Mouse (Mus musculus): ENCODE results near the gene Per3. TPM values are rescaled to one million over a fixed set of nuclear protein-coding genes. Genes with fewer than 3 reads are reported as not detected.
"Not testable (repeated sequence)": the region's sequence is repeated elsewhere in the genome, so short reads cannot be mapped to it uniquely, and the experiment has no call there.

Per3 gene
- total RNA-seq, 2 experiments from 2014 or later: 25.9 to 30.3 TPM

DNA sequence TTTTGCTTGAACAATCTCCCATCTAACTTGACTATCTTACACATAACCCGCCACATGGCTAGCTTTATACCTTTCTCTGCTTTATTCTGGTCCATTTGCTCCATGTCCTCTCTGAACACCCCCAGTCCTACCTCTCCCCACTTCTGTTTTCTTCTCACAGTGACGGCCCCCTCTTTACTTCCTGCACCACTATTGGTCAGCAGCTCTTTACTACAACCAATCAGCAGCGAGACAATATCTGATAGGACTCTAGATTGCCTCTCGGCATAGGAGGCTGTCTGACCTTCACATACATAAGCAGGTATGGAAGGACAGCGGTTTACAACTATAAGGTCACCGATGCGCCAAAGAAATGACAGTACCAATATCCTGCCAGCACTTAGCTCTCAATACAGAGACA lies 7.9 kb downstream of the Per3 start:
- no peak for DNase-seq (ENCODE audit: low spot score in 2 of 2)

GRCm38 (mm10) chr4:151027001-151027400 lies 17.5 kb downstream of the Per3 start:
- DNase-seq (ENCODE audit: low spot score in 2 of 2): peak in 1 of 2 experiments; percentile 48

GRCm38 (mm10) chr4:151024152-151024551 lies 20.3 kb downstream of the Per3 start:
- DNase-seq (ENCODE audit: low spot score in 2 of 2): no peak

- not testable (repeated sequence) for DNase-seq (ENCODE audit: low spot score in 2 of 2)
Measured at GRCm38 (mm10) chr4:151017356-151017755, 27.1 kb downstream of the Per3 start.

- DNase-seq (ENCODE audit: low spot score in 2 of 2): no peak
Measured at GRCm38 (mm10) chr4:151015946-151016345, 28.5 kb downstream of the Per3 start.

DNA sequence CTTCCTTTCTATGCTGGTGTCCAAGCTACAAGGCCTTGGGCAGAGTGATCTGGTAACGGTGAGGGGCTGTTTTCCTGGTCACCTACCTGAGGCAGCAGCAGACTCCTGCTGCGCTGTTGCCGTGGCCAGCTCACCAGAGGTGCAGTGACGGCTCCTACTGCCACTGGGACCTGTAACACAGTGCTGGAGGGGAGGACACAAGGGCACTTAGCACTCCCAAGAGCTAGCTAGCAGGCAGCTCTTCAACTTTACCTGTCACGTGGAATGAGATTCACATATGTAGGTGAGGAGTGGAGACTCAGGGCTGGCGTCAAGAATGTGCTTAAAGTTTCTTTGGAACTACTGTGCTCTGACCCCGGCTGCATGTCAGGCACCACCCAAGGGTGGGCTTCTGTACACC lies 34.1 kb downstream of the Per3 start:
- no peak for DNase-seq (ENCODE audit: low spot score in 2 of 2)

DNA sequence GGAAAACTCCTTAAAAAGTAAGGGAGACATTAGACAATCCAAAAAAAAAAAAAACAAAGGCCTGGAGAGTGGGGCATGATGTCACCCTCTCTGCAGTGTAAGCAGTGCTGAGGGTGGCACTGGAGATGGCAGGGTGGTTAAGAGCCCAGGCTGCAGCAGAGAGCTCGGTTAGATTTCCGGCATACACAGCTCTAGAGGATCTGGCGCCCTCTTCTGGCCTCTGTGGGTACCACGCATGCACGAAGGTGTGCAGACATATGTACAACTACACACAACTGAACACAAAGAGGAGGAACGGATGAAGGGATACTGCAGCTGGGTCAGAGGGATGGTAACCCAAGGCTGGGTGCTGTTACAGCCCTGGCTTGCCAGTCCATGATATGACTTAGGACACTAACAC lies 37.5 kb downstream of the Per3 start:
- DNase-seq (ENCODE audit: low spot score in 2 of 2): peak; percentile 9 to 62

DNA sequence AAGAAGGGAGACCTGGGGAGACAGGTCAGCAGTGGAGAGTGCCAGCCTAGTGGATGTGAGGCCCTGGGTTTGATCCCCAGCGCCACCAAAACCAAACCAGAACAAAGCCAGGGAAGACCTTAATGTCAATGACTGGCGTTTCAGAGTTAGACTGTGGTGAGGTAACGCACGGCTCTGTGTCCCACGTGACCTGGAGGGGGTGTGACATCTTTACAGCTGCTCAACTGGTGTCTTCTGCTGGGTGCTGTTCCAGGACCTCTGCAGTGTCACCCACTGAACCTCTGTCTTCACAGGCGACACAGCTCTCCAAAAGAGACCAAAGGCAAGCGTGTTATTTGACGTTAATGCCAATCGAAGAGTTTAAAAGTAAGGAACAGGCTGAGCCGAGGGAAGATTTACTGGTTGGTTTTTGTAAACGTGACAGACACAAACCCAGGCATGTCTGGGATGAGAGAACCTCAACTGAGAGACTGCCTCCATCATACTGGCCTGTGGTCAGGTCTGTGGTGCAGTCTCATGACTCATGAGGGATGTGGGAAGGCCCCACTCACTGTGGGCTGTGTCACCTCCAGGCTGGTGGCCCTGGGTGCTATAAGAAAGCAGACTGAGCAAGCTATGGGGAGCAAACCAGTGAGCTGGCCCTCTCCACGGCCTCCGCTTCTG lies 38.7 kb downstream of the Per3 start:
- DNase-seq (ENCODE audit: low spot score in 2 of 2): no peak

DNA sequence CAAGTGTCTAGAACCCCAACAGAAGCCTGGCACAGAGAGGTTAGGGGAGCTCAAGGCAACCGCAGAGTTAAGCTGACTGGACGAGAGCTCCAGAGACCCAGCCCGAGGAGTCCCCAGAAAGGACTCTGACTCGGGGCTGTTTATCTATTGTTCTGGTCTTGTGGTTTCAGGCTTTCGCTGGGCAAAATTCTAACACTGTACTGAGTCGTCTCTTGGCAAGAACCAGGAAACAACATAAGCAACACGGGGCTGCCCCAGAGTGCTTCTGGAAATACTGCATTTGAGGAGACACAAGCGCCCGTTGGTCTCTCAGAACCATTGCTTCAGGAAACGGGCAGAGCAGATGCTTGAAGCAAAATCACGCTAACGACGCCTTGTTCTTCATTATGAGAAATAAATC lies 43.1 kb downstream of the Per3 start:
- no peak for DNase-seq (ENCODE audit: low spot score in 2 of 2)

DNA sequence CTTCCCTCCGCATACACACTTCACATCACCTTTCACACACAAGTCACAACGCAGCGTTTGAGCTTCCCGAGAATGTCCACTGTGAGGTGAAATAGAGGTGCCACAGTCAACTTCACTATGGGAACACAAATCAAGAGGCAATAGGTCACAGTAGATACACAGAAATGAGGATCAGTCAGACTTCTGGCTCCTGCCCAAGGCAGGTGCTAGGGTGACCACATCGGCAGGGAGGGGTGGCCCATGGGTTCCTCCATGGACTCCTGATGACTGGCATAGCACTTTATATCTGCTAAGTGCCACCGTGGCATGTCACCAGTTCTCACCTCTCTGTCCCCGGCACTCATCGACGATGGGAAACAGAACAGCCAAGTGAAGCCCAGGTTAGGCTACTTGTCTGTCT lies 45.8 kb downstream of the Per3 start:
- no peak for DNase-seq (ENCODE audit: low spot score in 2 of 2)

DNA sequence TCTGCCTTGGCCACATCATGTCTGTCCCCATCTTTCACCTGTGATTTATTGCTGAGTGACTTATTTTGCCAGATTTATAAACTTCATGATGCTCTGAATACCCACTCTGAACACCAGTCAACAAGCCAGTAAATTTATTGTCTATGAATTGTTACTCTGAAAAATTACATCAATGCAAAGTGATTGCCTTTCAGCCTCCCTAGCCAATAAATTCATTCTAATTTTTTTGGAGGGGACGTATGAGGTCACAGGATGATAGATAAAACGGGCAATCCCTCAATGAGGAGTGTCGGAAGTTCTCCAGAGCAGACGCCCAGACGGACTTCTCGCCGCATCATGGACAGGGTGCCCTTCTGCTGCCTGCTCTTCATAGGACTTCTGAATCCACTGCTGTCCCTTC lies 47.7 kb downstream of the Per3 start, which contains the start of gene Uts2:
Gene Uts2 (plus strand): TSS at position 301 of the 400 bp plus-strand sequence.
- DNase-seq (ENCODE audit: low spot score in 2 of 2): no peak

GRCm38 (mm10) chr4:150990148-150990547 lies 54.3 kb downstream of the Per3 start:
- no peak for DNase-seq (ENCODE audit: low spot score in 2 of 2)

GRCm38 (mm10) chr4:150980153-150980552 lies 64.3 kb downstream of the Per3 start:
- no peak for DNase-seq (ENCODE audit: low spot score in 2 of 2)

DNA sequence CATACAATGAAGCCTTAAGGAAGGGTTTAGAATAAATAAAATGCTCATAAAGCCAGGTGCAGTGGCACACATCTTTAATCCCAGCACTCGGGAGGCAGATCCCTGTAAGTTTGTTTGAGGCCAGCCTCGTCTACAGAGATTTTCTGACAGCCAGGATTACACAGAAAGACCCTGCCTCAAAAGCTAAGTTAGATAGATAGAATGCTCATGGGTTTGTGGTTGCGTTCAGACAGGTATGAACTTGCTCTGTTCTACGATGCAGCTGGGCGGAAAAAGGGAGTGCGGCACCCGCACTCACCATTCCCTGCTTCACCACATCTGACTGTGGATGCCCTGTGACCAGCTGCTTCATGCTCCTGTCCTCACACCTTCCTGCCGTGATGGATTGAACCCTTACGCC lies 65.0 kb downstream of the Per3 start:
- no peak for DNase-seq (ENCODE audit: low spot score in 2 of 2)

GRCm38 (mm10) chr4:150978156-150978910 lies 66.1 kb downstream of the Per3 start:
- DNase-seq (ENCODE audit: low spot score in 2 of 2): no peak

- no peak for DNase-seq (ENCODE audit: low spot score in 2 of 2)
Measured at GRCm38 (mm10) chr4:150975145-150975544, 69.3 kb downstream of the Per3 start.

DNA sequence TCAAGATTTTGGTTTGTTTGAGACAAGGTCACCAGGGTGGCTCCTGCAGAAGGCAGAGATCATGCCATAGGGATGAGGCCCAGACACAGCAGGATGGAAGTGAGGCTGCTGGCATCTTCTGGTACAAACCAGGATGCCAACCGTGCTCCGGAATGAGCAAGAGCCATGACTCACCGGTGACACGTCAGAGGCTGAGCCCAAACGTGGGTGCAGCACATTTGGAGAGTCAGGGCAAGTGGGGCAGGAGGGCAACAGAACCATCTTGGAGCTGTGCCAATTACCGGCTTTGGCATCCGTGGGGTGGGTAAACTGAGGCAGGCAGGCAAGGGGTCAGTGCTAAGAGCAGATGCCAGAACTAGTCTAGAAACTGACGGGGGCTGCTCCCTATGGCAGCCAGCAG lies 71.2 kb downstream of the Per3 start:
- peak in 1 of 2 experiments; percentile 36 for DNase-seq (ENCODE audit: low spot score in 2 of 2)

GRCm38 (mm10) chr4:150968956-150969355 lies 75.5 kb downstream of the Per3 start:
- DNase-seq (ENCODE audit: low spot score in 2 of 2): no peak

DNA sequence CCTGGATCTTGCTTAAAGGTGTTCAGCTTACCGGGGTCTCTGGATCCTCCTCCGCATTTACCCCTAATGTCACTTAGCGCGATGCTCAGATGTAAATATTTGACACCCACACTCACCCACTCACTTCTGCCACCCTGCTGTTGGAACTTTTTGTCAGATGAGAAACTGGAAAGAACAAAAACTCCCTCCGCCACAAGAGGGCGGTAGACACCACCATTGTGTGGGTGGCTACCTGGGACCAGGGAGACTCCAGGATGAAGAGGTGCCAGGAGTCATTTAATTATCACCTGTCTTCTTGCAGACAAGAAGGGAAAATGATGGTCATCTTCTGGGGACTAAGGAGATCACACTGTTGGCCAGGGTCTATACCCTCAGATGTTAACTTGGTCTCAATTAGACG lies 77.9 kb downstream of the Per3 start:
- DNase-seq (ENCODE audit: low spot score in 2 of 2): peak; percentile 66 to 90

DNA sequence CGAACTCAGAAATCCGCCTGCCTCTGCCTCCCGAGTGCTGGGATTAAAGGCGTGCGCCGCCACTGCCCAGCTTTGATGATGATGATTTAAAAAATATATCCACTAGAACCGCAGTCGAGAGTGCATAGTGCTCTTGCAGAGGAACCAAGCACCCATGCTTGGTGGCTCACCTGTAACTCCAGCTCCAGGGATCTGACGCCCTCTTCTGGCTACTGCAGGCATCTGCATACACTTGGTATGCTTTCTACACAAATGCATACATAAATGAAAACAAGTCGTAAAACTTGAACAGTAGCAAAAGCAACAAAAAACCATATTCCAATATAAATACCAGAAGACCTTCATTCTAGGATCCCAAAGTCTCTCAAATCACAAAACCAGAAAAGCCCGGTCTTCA lies 78.9 kb downstream of the Per3 start:
- DNase-seq (ENCODE audit: low spot score in 2 of 2): peak in 1 of 2 experiments; percentile 21

DNA sequence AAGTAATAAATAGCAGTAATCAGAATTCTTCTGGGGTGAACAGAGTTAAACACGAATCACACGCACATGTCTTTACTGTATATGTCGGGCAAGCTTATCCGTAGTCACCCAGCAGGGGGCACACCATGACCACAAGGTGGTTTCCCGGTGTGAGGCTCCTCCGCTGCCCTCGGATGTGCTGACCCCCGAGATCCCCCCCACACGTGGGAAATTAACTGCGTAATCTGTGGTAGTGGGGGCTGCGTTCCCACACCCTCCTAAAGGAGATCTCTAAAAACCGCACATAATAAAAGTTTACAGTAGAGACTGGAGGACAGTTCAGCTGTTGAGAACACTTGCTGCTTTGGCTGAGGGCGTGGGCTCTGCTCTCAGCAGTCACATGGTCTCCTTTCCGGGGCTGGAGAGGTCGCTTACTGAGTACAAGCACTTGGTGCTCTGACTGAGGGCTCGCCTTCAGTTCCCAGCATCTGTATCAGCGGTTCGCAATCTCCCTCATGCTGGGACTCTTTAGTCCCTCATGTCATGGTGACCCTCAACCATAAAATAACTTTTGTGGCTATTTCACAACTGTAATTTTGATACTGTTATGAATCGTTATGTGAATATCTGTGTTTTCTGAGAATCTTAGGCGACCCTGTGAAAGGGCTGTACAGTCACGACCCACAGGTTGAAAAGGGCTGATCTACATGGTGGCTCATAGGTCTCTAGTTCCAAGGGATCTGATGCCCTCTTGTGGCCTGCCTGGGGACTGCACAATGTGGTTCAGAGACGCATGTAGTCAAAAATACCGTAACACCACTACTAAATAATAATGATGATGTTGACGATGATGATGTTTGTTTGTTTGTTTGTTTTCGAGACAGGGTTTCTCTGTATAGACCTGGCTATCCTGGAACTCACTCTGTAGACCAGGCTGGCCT lies 79.6 kb downstream of the Per3 start:
- DNase-seq (ENCODE audit: low spot score in 2 of 2): peak; percentile 79 to 95

DNA sequence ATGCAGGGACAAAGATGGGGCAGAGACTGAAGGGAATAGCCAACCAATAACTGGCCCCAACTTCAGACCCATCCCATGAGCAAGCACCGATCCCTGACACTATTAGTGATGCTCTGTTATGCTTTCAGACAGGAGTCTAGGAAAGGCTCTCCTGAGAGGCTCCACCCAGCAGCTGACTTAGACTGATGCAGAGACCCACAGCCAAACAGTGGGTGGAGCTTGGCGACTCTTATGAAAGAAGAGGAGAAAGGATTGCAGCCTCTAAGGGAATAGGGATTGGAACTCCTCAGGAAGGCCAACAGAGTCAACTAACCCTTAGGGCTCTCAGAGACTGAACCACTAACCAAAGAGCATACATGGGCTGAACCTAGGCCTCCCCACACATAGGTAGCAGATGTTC lies 80.8 kb downstream of the Per3 start:
- DNase-seq (ENCODE audit: low spot score in 2 of 2): no peak

Data from layer of hippocampus, adult 18-20 months (tissue).